Mouse (Mus musculus) urinary bladder, adult 2 months (tissue): Measurements from ENCODE around the gene Cerkl. TPM values are rescaled to one million over a fixed set of nuclear protein-coding genes. Genes with fewer than 3 reads are reported as not detected.

Experiments
- DNase-seq: peaks from one replicate; pipeline ENCODE4 v3.0.0; 2022; ENCODE audit warnings: low spot score
- polyA plus RNA-seq: library from polyadenylated mRNA; depleted of rRNA; stranded (reverse); fragments of >200 nt; gene quantifications from 2 replicates; pipeline ENCODE4 v1.2.3, GENCODE M21; 2012

Gene Cerkl
- polyA plus RNA-seq, 1 experiment = 0.40 TPM

GRCm38 (mm10) chr2:79443401-79443800 lies 13.2 kb downstream of the Cerkl start:
- no peak for DNase-seq

DNA sequence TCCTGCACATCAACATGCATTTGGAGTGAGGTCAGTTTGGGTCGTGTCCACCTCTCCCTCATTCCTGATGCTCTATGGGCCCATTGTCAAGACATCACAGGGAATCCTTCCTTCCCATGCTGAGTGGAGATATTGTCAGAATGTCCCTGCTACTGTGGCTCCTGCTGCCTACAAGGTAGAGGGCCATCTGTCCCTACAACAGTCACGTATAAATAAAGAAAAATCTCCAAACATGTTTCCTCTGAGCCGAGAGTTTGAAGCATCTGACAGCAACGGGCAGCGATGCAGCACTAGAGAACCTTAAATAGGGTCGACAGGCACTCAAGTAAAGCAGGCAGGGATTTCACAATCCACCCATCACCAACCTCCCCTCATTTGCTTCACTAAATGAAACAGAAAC lies 13.7 kb downstream of the Cerkl start:
- no peak for DNase-seq

DNA sequence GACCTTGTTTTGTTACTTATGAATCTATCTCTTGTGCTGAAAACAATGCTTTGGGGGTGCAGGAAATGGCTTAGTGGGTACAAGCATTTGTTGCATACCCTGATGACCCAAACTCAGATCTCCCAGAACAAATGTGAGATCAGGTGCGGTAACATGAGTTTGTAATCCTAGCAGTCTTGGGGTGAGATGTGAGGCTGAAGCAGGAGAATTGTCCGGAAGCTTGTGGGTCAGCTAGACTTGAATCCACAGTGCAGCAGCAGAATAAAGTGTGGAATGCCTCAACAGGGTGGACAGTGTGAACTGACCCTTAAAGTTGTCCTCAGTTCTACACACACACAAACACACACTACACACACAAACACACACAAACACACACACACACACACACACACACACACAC lies 14.4 kb downstream of the Cerkl start:
- DNase-seq = no peak

DNA sequence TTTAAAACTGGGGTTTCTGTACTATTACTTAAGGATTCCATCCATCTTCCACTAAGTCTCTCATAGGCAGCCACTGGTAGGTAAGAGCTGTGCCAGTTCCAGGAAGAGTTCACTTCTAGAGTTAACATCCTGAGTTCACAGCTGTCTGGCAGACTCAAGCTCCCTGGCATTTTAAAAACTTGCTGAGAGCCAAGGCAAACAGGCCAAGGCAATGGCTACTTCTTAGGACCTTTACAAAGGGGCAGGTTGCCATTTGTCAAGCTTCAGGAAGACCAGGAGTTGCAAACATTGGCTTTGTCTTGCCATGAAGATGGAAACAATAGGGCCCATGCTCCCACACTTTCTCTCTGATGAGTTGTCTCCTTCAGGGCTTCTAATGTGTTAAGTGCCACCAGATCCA lies 26.5 kb downstream of the Cerkl start:
- DNase-seq = no peak

DNA sequence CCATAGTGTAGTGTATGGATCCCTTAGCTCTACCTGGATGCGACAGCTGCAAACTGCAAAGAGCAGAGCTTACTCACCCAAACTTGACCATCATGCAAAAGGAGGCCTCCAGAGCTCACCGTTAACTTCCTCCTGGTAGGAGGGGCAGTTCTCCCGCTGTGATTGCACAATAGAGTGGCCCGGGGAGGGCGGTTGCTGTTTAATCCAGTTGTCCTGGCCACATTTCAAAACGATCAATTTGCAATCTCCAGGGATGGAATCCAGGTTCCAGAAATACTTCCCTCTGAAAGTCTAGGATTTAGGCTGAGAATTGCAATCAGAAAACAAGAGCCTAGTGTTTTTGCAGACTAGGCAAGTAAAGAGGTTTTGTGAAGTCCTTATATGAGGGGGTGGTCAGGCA lies 26.9 kb downstream of the Cerkl start:
- DNase-seq = no peak

- DNase-seq = no peak
Observed at GRCm38 (mm10) chr2:79429108-79429507, 27.5 kb downstream of the Cerkl start.

- no peak for DNase-seq
Observed at GRCm38 (mm10) chr2:79428569-79429104, 27.9 kb downstream of the Cerkl start.

GRCm38 (mm10) chr2:79428022-79428421 lies 28.6 kb downstream of the Cerkl start:
- no peak for DNase-seq

DNA sequence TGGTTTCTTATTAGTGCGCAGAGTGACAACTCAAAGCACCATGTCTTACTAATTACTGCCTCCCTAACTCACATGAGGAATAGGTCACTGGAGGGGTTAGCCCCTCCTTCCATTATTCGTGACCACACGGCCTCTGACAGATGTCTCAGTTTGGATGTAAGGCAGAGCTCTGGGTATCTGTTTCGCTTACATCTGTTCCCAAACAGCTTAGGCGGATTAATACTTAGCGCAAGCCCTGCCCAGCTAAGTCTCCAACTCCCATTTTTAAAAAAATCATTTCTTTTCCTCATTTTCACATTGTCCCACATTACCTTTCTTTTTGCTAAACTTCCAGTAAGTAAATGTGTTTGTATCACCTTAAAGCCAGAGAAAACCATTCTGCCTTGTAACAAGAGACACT lies 34.9 kb downstream of the Cerkl start:
- no peak for DNase-seq

DNA sequence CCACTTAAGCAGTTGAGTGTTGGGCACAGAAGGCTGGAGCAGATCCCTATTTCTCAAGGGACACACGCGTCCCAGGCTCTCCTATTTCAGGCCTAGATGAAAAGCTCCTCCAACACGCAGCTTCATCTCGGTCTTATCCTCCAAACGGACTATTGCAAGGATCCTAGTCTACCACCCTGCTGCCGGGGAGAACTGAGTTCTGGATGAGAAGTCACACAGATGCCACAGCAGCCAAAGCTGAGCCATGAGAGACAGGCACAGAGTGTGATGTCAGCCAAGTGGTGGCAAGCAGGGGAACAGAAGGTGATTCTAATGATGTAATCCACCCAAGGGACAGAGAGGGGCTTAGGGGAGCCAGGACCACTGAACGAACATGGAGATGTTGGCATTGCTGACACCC lies 42.1 kb downstream of the Cerkl start:
- no peak for DNase-seq

- DNase-seq = no peak
Observed at GRCm38 (mm10) chr2:79410903-79411255, 45.7 kb downstream of the Cerkl start.

- DNase-seq = no peak
Observed at GRCm38 (mm10) chr2:79410247-79410902, 46.2 kb downstream of the Cerkl start.

- DNase-seq = no peak
Observed at GRCm38 (mm10) chr2:79405661-79406405, 50.8 kb downstream of the Cerkl start.

DNA sequence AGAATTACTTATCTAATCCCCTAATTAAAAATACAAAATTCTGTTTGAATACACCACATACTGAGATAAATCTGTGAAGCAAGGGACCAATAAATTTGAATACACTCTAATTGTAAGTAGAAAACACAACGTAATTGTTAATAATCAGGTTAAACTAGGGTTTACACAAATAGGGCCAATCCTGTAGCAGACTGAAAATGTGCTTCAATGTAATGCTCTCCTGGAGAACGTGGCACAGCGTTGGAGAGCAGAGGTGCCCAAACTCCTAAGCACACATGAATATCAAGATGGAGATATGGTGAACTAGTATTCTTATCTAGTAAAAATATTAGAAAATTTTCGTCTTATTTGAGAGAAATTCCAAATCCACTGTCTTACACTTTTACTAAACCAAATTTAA lies 56.5 kb downstream of the Cerkl start:
- no peak for DNase-seq

GRCm38 (mm10) chr2:79399234-79400000 lies 57.2 kb downstream of the Cerkl start:
- DNase-seq = no peak

- DNase-seq = no peak
Observed at GRCm38 (mm10) chr2:79398831-79399230, 57.8 kb downstream of the Cerkl start.

GRCm38 (mm10) chr2:79398343-79398742 lies 58.2 kb downstream of the Cerkl start:
- DNase-seq = no peak

- DNase-seq = no peak
Observed at GRCm38 (mm10) chr2:79397107-79397506, 59.5 kb downstream of the Cerkl start.

- DNase-seq = no peak
Observed at GRCm38 (mm10) chr2:79379087-79380041, 77.2 kb downstream of the Cerkl start.

DNA sequence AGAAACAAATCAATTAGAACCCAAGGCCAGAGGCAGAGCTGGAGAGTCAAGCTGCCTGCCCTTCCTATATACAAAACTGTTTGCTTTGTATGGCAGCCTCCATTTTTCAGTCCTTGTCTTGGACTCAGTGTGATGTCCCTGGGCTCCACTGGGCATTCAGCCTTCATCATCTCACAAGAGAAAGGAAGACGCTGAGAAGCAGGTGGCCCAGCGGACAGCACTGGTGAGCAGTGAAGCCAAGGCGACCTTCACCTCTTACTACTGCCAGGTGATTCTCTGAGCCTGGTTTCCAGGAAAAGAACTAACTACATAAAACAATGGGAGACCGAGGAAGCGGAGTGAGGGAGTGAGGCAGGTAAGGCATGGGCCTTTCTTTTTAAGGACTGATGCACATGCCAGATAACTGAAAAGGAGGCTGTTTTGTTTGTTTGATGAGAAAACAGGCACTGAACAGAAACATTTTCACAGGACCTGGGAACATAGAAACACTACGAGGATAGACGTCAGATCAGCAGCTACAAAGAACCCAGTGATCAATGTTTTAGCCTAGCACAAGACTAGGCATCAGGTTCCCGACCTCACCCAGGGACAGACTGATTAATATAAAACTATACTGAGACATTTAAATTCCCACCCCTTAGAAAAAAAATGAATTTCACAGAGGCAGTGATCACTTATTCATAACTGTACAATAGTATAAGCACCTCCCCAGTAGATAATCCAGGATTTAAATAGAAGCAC lies 78.1 kb downstream of the Cerkl start:
- DNase-seq = no peak
